Mouse (Mus musculus) CH12.LX (cell line): ENCODE results near the gene Ep400.

Experiments
- CHD1 ChIP-seq: IDR thresholded peaks from 2 replicates; pipeline ENCODE4 v1.6.1; 2012; ENCODE audit warnings: low read depth, low read length, improper control_type of control experiment, inconsistent platforms
- CHD2 ChIP-seq: IDR thresholded peaks from 2 replicates; pipeline ENCODE4 v1.6.1; 2011; ENCODE audit warnings: low read length, improper control_type of control experiment
- CTCF ChIP-seq, 2 experiments: IDR thresholded peaks in 1 of 2; conservative IDR thresholded peaks in 1 of 2; 2 replicates each; pipeline ENCODE4 v1.5.1; 2011 to 2012; ENCODE audit warnings: low read depth in 2 of 2, low read length in 2 of 2, improper control_type of control experiment in 1 of 2, inconsistent platforms in 1 of 2, mild to moderate bottlenecking in 1 of 2, moderate library complexity in 1 of 2
- MXI1 ChIP-seq: IDR thresholded peaks from 2 replicates; pipeline ENCODE4 v1.6.1; 2011; ENCODE audit warnings: mild to moderate bottlenecking, low read depth, low read length, improper control_type of control experiment

GRCm38 (mm10) chr5:110781529-110782238, 11.2 kb upstream of the Ep400 start:
- TF ChIP-seq CTCF (conservative IDR thresholded peaks at IDR 0.05 in 1 of 2, IDR thresholded peaks at IDR 0.05 in 1 of 2; ENCODE audit: low read depth in 2 of 2, low read length in 2 of 2) (no peak), CHD1 (no peak), MXI1 (no peak), CHD2 (no peak)
